In genomic region chr1:164097911-164098310, GRCm38 (mm10) we compare ENCODE assay signal across 42 mouse cellular contexts. TPM values are rescaled to one million over a fixed set of nuclear protein-coding genes. Genes with fewer than 3 reads are reported as not detected.
"Had no signal": no experiment of that assay in that cellular context is flagged by ENCODE, and none has a peak within 500 bp of the region (broad histone marks: within the 10 kb centered on the region; RNA-seq: fewer than 3 reads in every experiment).

No protein-coding gene starts in this region.

- H3K4me2 ChIP-seq: limb, embryonic 12.5 days; limb, embryonic 13.5 days; limb, embryonic 15.5 days; liver, embryonic 11.5 days; liver, embryonic 12.5 days; liver, embryonic 13.5 days; liver, embryonic 15.5 days; lung, embryonic 14.5 days; lung, embryonic 15.5 days; midbrain, embryonic 11.5 days; midbrain, embryonic 12.5 days; midbrain, embryonic 13.5 days; midbrain, embryonic 15.5 days had no signal

- ATAC-seq: liver, embryonic 12.5 days; liver, postnatal 0 days; lung, postnatal 0 days; midbrain, embryonic 13.5 days; midbrain, embryonic 15.5 days; midbrain, embryonic 16.5 days had no signal

- H3K9me3 ChIP-seq: limb, embryonic 10.5 days; limb, embryonic 12.5 days; limb, embryonic 13.5 days; limb, embryonic 15.5 days; liver, embryonic 12.5 days; liver, embryonic 13.5 days; liver, embryonic 15.5 days; lung, embryonic 15.5 days; megakaryocyte, embryonic 14.5 days; midbrain, embryonic 10.5 days; midbrain, embryonic 12.5 days; midbrain, embryonic 13.5 days; midbrain, embryonic 15.5 days had no signal

- H3K4me3 ChIP-seq: left cerebral cortex, adult 2 months; limb, embryonic 10.5 days; limb, embryonic 12.5 days; limb, embryonic 13.5 days; limb, embryonic 15.5 days; liver, embryonic 12.5 days; liver, embryonic 13.5 days; liver, embryonic 15.5 days; lung, embryonic 15.5 days; megakaryocyte, embryonic 14.5 days; midbrain, embryonic 10.5 days; midbrain, embryonic 12.5 days; midbrain, embryonic 13.5 days; midbrain, embryonic 15.5 days; myocyte had no signal

- H3K27ac ChIP-seq: left cerebral cortex, adult 2 months; limb, embryonic 10.5 days; limb, embryonic 12.5 days; limb, embryonic 13.5 days; limb, embryonic 15.5 days; liver, embryonic 12.5 days; liver, embryonic 13.5 days; liver, embryonic 14.5 days; liver, embryonic 15.5 days; lung, embryonic 15.5 days; macrophage; midbrain, embryonic 10.5 days; midbrain, embryonic 12.5 days; midbrain, embryonic 13.5 days; midbrain, embryonic 15.5 days had no signal

- H3K36me3 ChIP-seq: limb, embryonic 10.5 days; limb, embryonic 12.5 days; limb, embryonic 13.5 days; limb, embryonic 15.5 days; liver, embryonic 12.5 days; liver, embryonic 13.5 days; liver, embryonic 15.5 days; lung, embryonic 15.5 days; midbrain, embryonic 10.5 days; midbrain, embryonic 12.5 days; midbrain, embryonic 13.5 days; midbrain, embryonic 15.5 days had no signal

- H3K9ac ChIP-seq: limb, embryonic 12.5 days; limb, embryonic 13.5 days; limb, embryonic 15.5 days; liver, embryonic 12.5 days; liver, embryonic 13.5 days; liver, embryonic 14.5 days; liver, embryonic 15.5 days; liver, postnatal 0 days; lung, embryonic 14.5 days; lung, embryonic 15.5 days; midbrain, embryonic 12.5 days; midbrain, embryonic 13.5 days; midbrain, embryonic 15.5 days had no signal

- DNase-seq: liver; liver, embryonic 13.5 days; liver, postnatal 0 days; lung, adult 18-20 months; lung, adult 2 months; lung, postnatal 10 days; lung, postnatal 14 days; lung, postnatal 36 days; lung, postnatal 4 days had no signal

- H3K27me3 ChIP-seq: limb, embryonic 12.5 days; limb, embryonic 13.5 days; limb, embryonic 15.5 days; liver, embryonic 12.5 days; liver, embryonic 13.5 days; liver, embryonic 15.5 days; lung, embryonic 15.5 days; megakaryocyte, embryonic 14.5 days; midbrain, embryonic 12.5 days; midbrain, embryonic 13.5 days; midbrain, embryonic 15.5 days had no signal

- H3K4me1 ChIP-seq: limb, embryonic 10.5 days; limb, embryonic 12.5 days; limb, embryonic 13.5 days; limb, embryonic 15.5 days; liver, embryonic 12.5 days; liver, embryonic 13.5 days; liver, embryonic 15.5 days; lung, embryonic 15.5 days; midbrain, embryonic 10.5 days; midbrain, embryonic 12.5 days; midbrain, embryonic 13.5 days; midbrain, embryonic 15.5 days had no signal

RNA-seq across cellular contexts. Expression of gene Selp, which starts 17.2 kb away (rescaled TPM):
- total RNA-seq: left cerebral cortex, adult 18-20 months; left cerebral cortex, adult 2 months; left cerebral cortex, adult 8-10 months; left cerebral cortex, postnatal 10 days; left cerebral cortex, postnatal 14 days; left cerebral cortex, postnatal 25 days; left cerebral cortex, postnatal 36 days; midbrain, postnatal 0 days had no signal
- polyA plus RNA-seq: limb, embryonic 12.5 days; limb, embryonic 13.5 days; lung, embryonic 14.5 days; midbrain, embryonic 10.5 days; midbrain, embryonic 11.5 days; midbrain, embryonic 12.5 days; midbrain, embryonic 15.5 days; midbrain, embryonic 16.5 days; midbrain, postnatal 0 days had no signal

RNA-seq across cellular contexts. Expression of gene Sell, which starts 36.1 kb away (rescaled TPM):
- total RNA-seq: left cerebral cortex, adult 18-20 months; left cerebral cortex, adult 2 months; left cerebral cortex, postnatal 10 days; left cerebral cortex, postnatal 14 days; left cerebral cortex, postnatal 36 days; midbrain, postnatal 0 days had no signal
- polyA plus RNA-seq: limb, embryonic 10.5 days; limb, embryonic 11.5 days; limb, embryonic 12.5 days; limb, embryonic 13.5 days; midbrain, embryonic 10.5 days; midbrain, embryonic 11.5 days; midbrain, embryonic 12.5 days; midbrain, embryonic 13.5 days; midbrain, embryonic 16.5 days; midbrain, postnatal 0 days; myocyte had no signal

RNA-seq across cellular contexts. Expression of gene Sele, which starts 49.9 kb away (rescaled TPM):
- total RNA-seq: left cerebral cortex, postnatal 25 days; left cerebral cortex, postnatal 4 days; liver, adult 2 months; megakaryocyte-erythroid progenitor cell, adult 5-6 weeks; midbrain, postnatal 0 days had no signal
- polyA plus RNA-seq: limb, embryonic 10.5 days; limb, embryonic 11.5 days; liver, embryonic 12.5 days; liver, embryonic 13.5 days; liver, embryonic 15.5 days; lung, embryonic 14.5 days; lung, embryonic 16.5 days; lung, postnatal 0 days; macrophage; midbrain, embryonic 10.5 days; midbrain, embryonic 11.5 days; midbrain, embryonic 12.5 days; midbrain, embryonic 13.5 days; midbrain, embryonic 15.5 days; midbrain, embryonic 16.5 days; midbrain, postnatal 0 days; myocyte had no signal
